In the genomic region with DNA sequence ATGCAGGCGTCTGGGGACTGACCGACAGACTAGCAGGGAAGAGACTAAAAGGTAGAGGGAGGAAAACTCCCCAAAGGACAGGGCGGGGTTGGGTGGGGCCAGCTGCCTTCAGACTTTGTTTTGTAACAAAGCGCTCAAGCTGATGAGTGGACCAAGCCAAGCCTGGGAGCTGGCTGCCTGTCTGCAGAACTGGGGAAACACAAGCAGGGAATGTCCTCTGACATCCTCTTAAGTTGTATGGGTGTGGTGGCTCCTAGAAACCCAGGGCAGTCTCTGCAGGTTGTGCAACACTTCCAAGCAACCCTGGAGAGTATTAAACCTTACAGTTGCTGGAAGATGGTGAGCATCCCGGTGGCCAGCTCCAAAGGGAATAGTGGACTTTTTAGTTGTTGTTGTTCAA, we compare ENCODE assay signal across 8 mouse cellular contexts. TPM values are rescaled to one million over a fixed set of nuclear protein-coding genes. Genes with fewer than 3 reads are reported as not detected.
DNase-seq lines count a peak whose midpoint lies in the region; ATAC-seq lines count a peak whose summit lies in the region.

No protein-coding gene starts in this region.

- no peak for DNase-seq in heart, postnatal 4 days
- no peak for DNase-seq in embryonic facial prominence, embryonic 14.5 days (ENCODE audit: low spot score)
- DNase-seq in limb, embryonic 10.5 days (ENCODE audit: low spot score), result no peak
- DNase-seq in left cerebral cortex, adult 11 months (ENCODE audit: low spot score), result no peak
- no peak for DNase-seq in left cerebral cortex, postnatal 4 days
- no peak for DNase-seq in adipocyte (ENCODE audit: low spot score)

- peak overlapping the region; percentile 62 for H3K4me3 ChIP-seq in heart, embryonic 12.5 days
- H3K4me3 ChIP-seq in embryonic facial prominence, embryonic 14.5 days (ENCODE audit: low read depth, low read length), result peak overlapping the region; percentile 81
- peak overlapping the region; percentile 73; the same call in 1 of the 2 replicates for H3K4me3 ChIP-seq in limb, embryonic 10.5 days
- peak overlapping the region; percentile 62 for H3K4me3 ChIP-seq in midbrain, embryonic 16.5 days (ENCODE audit: low read depth, low read length)

- peak overlapping the region; percentile 80; the same call in 1 of the 2 replicates for H3K9ac ChIP-seq in heart, embryonic 12.5 days
- peak overlapping the region; percentile 28; the same call in 1 of the 2 replicates for H3K9ac ChIP-seq in embryonic facial prominence, embryonic 14.5 days (ENCODE audit: low read depth, low read length)
- H3K9ac ChIP-seq in midbrain, embryonic 16.5 days (ENCODE audit: low read depth, low read length), result no peak overlapping the region

- peaks cover 27% of the 10 kb centered on the region for H3K27me3 ChIP-seq in heart, embryonic 12.5 days (replicated peaks)
- no peaks in the 10 kb centered on the region for H3K27me3 ChIP-seq in embryonic facial prominence, embryonic 14.5 days (replicated peaks; ENCODE audit: control insufficient read depth, insufficient read depth, low read length)
- H3K27me3 ChIP-seq in limb, embryonic 10.5 days (ENCODE audit: low read depth, poor library complexity, severe bottlenecking), result peaks cover 69% of the 10 kb centered on the region
- H3K27me3 ChIP-seq in midbrain, embryonic 16.5 days (ENCODE audit: control insufficient read depth, insufficient read depth, low read depth, low read length), result peaks cover 9% of the 10 kb centered on the region

- H3K27ac ChIP-seq in heart, embryonic 12.5 days (ENCODE audit: poor library complexity, severe bottlenecking), result no peak overlapping the region
- H3K27ac ChIP-seq in embryonic facial prominence, embryonic 14.5 days (replicated peaks; ENCODE audit: low read depth, low read length), result peak overlapping the region; percentile 39; the same call in 1 of the 2 replicates
- no peak overlapping the region for H3K27ac ChIP-seq in limb, embryonic 10.5 days
- H3K27ac ChIP-seq in midbrain, embryonic 16.5 days (ENCODE audit: low read length), result no peak overlapping the region

- peak overlapping the region; percentile 84 for H3K4me2 ChIP-seq in heart, embryonic 12.5 days
- peak overlapping the region; percentile 88 for H3K4me2 ChIP-seq in embryonic facial prominence, embryonic 14.5 days (ENCODE audit: low read depth, low read length)
- peak overlapping the region; percentile 98 for H3K4me2 ChIP-seq in midbrain, embryonic 16.5 days (ENCODE audit: low read length)

- peaks cover 43% of the 10 kb centered on the region for H3K4me1 ChIP-seq in heart, embryonic 12.5 days (replicated peaks)
- H3K4me1 ChIP-seq in embryonic facial prominence, embryonic 14.5 days (ENCODE audit: control insufficient read depth, insufficient read depth, low read length), result peaks cover 38% of the 10 kb centered on the region
- peaks cover 17% of the 10 kb centered on the region for H3K4me1 ChIP-seq in limb, embryonic 10.5 days
- peaks cover 5% of the 10 kb centered on the region; the same call in 1 of the 2 replicates for H3K4me1 ChIP-seq in midbrain, embryonic 16.5 days (ENCODE audit: control insufficient read depth, insufficient read depth, low read length)

- WGBS in heart, embryonic 12.5 days, result 52% methylated on average over 5 of the region's 5 CpGs
- WGBS in embryonic facial prominence, embryonic 14.5 days, result 39% methylated on average over 5 of the region's 5 CpGs
- WGBS in limb, embryonic 10.5 days, result 40% methylated on average over 5 of the region's 5 CpGs
- 59% methylated on average over 5 of the region's 5 CpGs for WGBS in midbrain, embryonic 16.5 days

- H3K36me3 ChIP-seq in heart, embryonic 12.5 days, result no peaks in the 10 kb centered on the region
- no peaks in the 10 kb centered on the region for H3K36me3 ChIP-seq in embryonic facial prominence, embryonic 14.5 days (ENCODE audit: control insufficient read depth, insufficient read depth, low read length)
- H3K36me3 ChIP-seq in limb, embryonic 10.5 days, result no peaks in the 10 kb centered on the region
- no peaks in the 10 kb centered on the region for H3K36me3 ChIP-seq in midbrain, embryonic 16.5 days (ENCODE audit: control insufficient read depth, insufficient read depth, low read length)

- ATAC-seq in heart, embryonic 12.5 days (ENCODE audit: insufficient number of reproducible peaks, low FRiP score), result no peak
- ATAC-seq in embryonic facial prominence, embryonic 14.5 days (ENCODE audit: low read depth), result no peak
- ATAC-seq in midbrain, embryonic 16.5 days, result no peak

- no peaks in the 10 kb centered on the region for H3K9me3 ChIP-seq in heart, embryonic 12.5 days (replicated peaks)
- no peaks in the 10 kb centered on the region for H3K9me3 ChIP-seq in embryonic facial prominence, embryonic 14.5 days (ENCODE audit: control insufficient read depth, low read length)
- no peaks in the 10 kb centered on the region for H3K9me3 ChIP-seq in limb, embryonic 10.5 days (replicated peaks)
- no peaks in the 10 kb centered on the region for H3K9me3 ChIP-seq in midbrain, embryonic 16.5 days (replicated peaks; ENCODE audit: control insufficient read depth, low read length, poor library complexity, severe bottlenecking)

- intact Hi-C loops in left cerebral cortex, postnatal 4 days (cut with DNase I), result no loop called here

RNA-seq across cellular contexts. Expression of a gene that starts 1.4 kb away (rescaled TPM):
- polyA plus RNA-seq in heart, embryonic 12.5 days (2016; fragmentation: Nextera tagmentation; extraction: Ambion mirVana), result 73.5 and 73.6 TPM in 2 replicates
- total RNA-seq in heart, postnatal 4 days (2021), result 10 to 100 TPM; 72.4 to 73.3 TPM
- 241 and 245 TPM in 2 replicates for polyA plus RNA-seq in embryonic facial prominence, embryonic 14.5 days (2014; fragmentation: Nextera tagmentation; extraction: Ambion mirVana)
- 22.5 and 33.2 TPM in 2 replicates for polyA plus RNA-seq in limb, embryonic 10.5 days (2016; fragmentation: Nextera tagmentation; extraction: Ambion mirVana)
- polyA plus RNA-seq in midbrain, embryonic 16.5 days (2015; fragmentation: Nextera tagmentation; extraction: Ambion mirVana), result 61.7 and 88.0 TPM in 2 replicates
- total RNA-seq in left cerebral cortex, postnatal 4 days (2021), result 10 to 100 TPM; 53.1 to 56.4 TPM

RNA-seq across cellular contexts. Expression of a gene that starts 53.4 kb away (rescaled TPM):
- 19.8 and 21.4 TPM in 2 replicates for polyA plus RNA-seq in heart, embryonic 12.5 days (2016; fragmentation: Nextera tagmentation; extraction: Ambion mirVana)
- 10 to 100 TPM; 86.0 to 87.2 TPM for total RNA-seq in heart, postnatal 4 days (2021)
- polyA plus RNA-seq in embryonic facial prominence, embryonic 14.5 days (2014; fragmentation: Nextera tagmentation; extraction: Ambion mirVana), result 13.4 and 16.0 TPM in 2 replicates
- polyA plus RNA-seq in limb, embryonic 10.5 days (2016; fragmentation: Nextera tagmentation; extraction: Ambion mirVana), result 4.5 and 5.3 TPM in 2 replicates
- polyA plus RNA-seq in midbrain, embryonic 16.5 days (2015; fragmentation: Nextera tagmentation; extraction: Ambion mirVana), result 8.4 and 9.8 TPM in 2 replicates
- total RNA-seq in left cerebral cortex, postnatal 4 days (2021), result 10 to 100 TPM; 24.1 to 28.2 TPM
